Mouse (Mus musculus) heart, postnatal 0 days (tissue): ENCODE data around the gene 4930544D05Rik.

Experiments used
- CTCF ChIP-seq: IDR thresholded peaks from 2 replicates; pipeline ENCODE4 v1.5.1; 2016; ENCODE audit warnings: antibody characterized with exemption, control low read depth, low read depth
- EP300 ChIP-seq: IDR thresholded peaks from 2 replicates; pipeline ENCODE4 v1.6.1; 2016; ENCODE audit warnings: antibody characterized with exemption, low read depth

DNA sequence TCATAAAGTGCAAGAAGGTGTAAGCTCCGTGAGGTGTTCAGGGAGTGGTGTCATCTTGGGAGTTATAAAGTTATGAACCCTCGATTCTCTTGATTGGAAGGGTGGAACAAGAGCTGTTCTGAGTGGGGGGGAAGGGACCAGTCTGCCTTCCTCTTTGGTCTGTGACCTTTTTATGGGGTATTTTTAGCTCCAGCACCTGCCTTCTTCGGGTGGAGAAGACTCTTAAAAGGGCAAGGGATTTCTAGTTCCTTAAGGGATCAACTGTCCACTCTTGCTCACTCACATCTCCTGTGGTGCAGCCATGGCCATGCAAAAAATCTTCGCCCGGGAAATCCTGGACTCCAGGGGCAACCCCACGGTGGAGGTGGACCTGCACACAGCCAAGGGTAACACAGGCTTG is 41.9 kb downstream of the 4930544D05Rik start:
- TF ChIP-seq EP300, result no peak
- no peak for TF ChIP-seq CTCF
